Mouse (Mus musculus) lung, embryonic 15.5 days (tissue): ENCODE data around the gene Rps12-ps3. TPM values are rescaled to one million over a fixed set of nuclear protein-coding genes. Genes with fewer than 3 reads are reported as not detected.

Source experiments
- ATAC-seq: fragments of 200-750 bp; cut with Nextera tagmentation; 2 replicates; pipeline ENCODE4 v1.8.0; 2017; ENCODE audit warnings: moderate number of reproducible peaks, borderline replicate concordance; ENCODE audit not compliant: low FRiP score, low TSS enrichment; ENCODE audit errors: extremely low read depth
- H3K27ac ChIP-seq: fragments of 300-500 bp; sonication (generic); 2 replicates; pipeline ENCODE4 v1.5.1; 2015; ENCODE audit warnings: moderate library complexity, mild to moderate bottlenecking, inconsistent platforms
- H3K27me3 ChIP-seq: fragments of 300-500 bp; sonication (generic); 2 replicates; pipeline ENCODE4 v1.6.1; 2015; ENCODE audit warnings: inconsistent platforms
- H3K36me3 ChIP-seq: fragments of 300-500 bp; sonication (generic); 2 replicates; pipeline ENCODE4 v1.6.1; 2015; ENCODE audit warnings: inconsistent platforms
- H3K4me1 ChIP-seq: fragments of 300-500 bp; sonication (generic); 2 replicates; pipeline ENCODE4 v1.6.1; 2015; ENCODE audit warnings: inconsistent platforms
- H3K4me2 ChIP-seq: fragments of 300-500 bp; sonication (generic); 2 replicates; pipeline ENCODE4 v1.6.1; 2015; ENCODE audit warnings: inconsistent platforms, mild to moderate bottlenecking, moderate library complexity
- H3K4me3 ChIP-seq: fragments of 300-500 bp; sonication (generic); 2 replicates; pipeline ENCODE4 v1.5.1; 2015; ENCODE audit warnings: mild to moderate bottlenecking, inconsistent platforms
- H3K9ac ChIP-seq: fragments of 300-500 bp; sonication (generic); 2 replicates; pipeline ENCODE4 v1.6.1; 2015; ENCODE audit warnings: inconsistent platforms
- H3K9me3 ChIP-seq: fragments of 300-500 bp; sonication (generic); 2 replicates; pipeline ENCODE4 v1.6.1; 2016; ENCODE audit warnings: inconsistent platforms
- WGBS: fragments of 180-500 bp; shearing (Covaris S2); methylation state at CpG from one replicate; pipeline ENCODE4 v1.1.7; 2015; 5-methylcytosine and 5-hydroxymethylcytosine counted together
- polyA plus RNA-seq: library from polyadenylated mRNA; unstranded; fragments of >200 nt; fragmentation: Nextera tagmentation; extraction: Ambion mirVana; gene quantifications from 2 replicates; pipeline ENCODE4 v1.2.1, GENCODE M21; 2015

Rps12-ps3 gene
- 18.4 TPM in 2 replicates for polyA plus RNA-seq

GRCm38 (mm10) chr19:59321990-59322389 is at the start of gene Rps12-ps3:
TSS of gene Rps12-ps3 (plus strand) at chr19:59322290.
- H3K4me1 ChIP-seq, result no peaks in the 10 kb centered on the region
- H3K27me3 ChIP-seq, result no peaks in the 10 kb centered on the region
- no peak within 1 kb of the TSS for H3K27ac ChIP-seq
- no peak within 1 kb of the TSS for H3K4me2 ChIP-seq
- H3K4me3 ChIP-seq, result no peak within 1 kb of the TSS
- no peaks in the 10 kb centered on the region for H3K9me3 ChIP-seq
- no peaks in the 10 kb centered on the region for H3K36me3 ChIP-seq
- WGBS, result 97% methylated on average over 13 of the region's 14 CpGs
- H3K9ac ChIP-seq, result no peak within 1 kb of the TSS
- no peak for ATAC-seq

- ATAC-seq, result no peak
- H3K4me1 ChIP-seq, result no peaks in the 10 kb centered on the region
- H3K9ac ChIP-seq, result no peak overlapping the region
- no peaks in the 10 kb centered on the region for H3K27me3 ChIP-seq
- no peak overlapping the region for H3K4me3 ChIP-seq
- H3K4me2 ChIP-seq, result no peak overlapping the region
- H3K9me3 ChIP-seq, result no peaks in the 10 kb centered on the region
- no peaks in the 10 kb centered on the region for H3K36me3 ChIP-seq
- 81% methylated on average over 7 of the region's 7 CpGs for WGBS
- no peak overlapping the region for H3K27ac ChIP-seq
These were observed 48.9 kb upstream of the Rps12-ps3 start for GRCm38 (mm10) chr19:59273190-59273589.

DNA sequence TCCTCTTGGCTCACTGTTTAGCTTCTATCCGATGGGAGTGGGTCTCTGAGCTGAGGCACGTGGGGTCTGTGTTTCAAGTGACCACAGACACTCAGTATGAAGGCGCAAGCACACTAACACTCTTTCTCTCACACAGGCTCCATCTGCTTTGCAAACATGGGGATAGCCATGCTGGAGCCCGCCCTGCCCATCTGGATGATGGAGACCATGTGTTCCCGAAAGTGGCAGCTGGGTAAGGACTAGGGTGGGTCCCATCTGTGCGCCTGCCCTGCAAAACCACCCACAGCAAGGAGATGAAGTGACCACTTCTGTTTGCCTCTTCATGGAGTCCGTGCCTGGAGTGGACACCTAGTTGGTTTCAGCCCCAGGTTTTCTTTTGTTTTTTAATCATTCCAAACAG is 45.7 kb upstream of the Rps12-ps3 start:
- Histone ChIP-seq H3K9me3 (no peaks in the 10 kb centered on the region), H3K9ac (no peak overlapping the region), H3K4me3 (no peak overlapping the region), H3K27me3 (no peaks in the 10 kb centered on the region), H3K4me2 (no peak overlapping the region), H3K27ac (no peak overlapping the region), H3K4me1 (no peaks in the 10 kb centered on the region), H3K36me3 (no peaks in the 10 kb centered on the region)
- WGBS, result 83% methylated on average over 7 of the region's 7 CpGs
- no peak for ATAC-seq

GRCm38 (mm10) chr19:59280841-59281240 is 41.2 kb upstream of the Rps12-ps3 start:
- Histone ChIP-seq H3K4me2 (no peak overlapping the region), H3K4me1 (no peaks in the 10 kb centered on the region), H3K27ac (no peak overlapping the region), H3K9me3 (no peaks in the 10 kb centered on the region), H3K4me3 (no peak overlapping the region), H3K36me3 (no peaks in the 10 kb centered on the region), H3K27me3 (no peaks in the 10 kb centered on the region), H3K9ac (no peak overlapping the region)
- ATAC-seq, result no peak

GRCm38 (mm10) chr19:59282001-59282400 is 40.1 kb upstream of the Rps12-ps3 start:
- WGBS, result 72% methylated on average over 3 of the region's 3 CpGs

GRCm38 (mm10) chr19:59289042-59289441 is 33.0 kb upstream of the Rps12-ps3 start:
- no peak overlapping the region for H3K4me3 ChIP-seq
- H3K4me2 ChIP-seq, result no peak overlapping the region
- no peak overlapping the region for H3K9ac ChIP-seq
- no peaks in the 10 kb centered on the region for H3K36me3 ChIP-seq
- ATAC-seq, result no peak
- H3K4me1 ChIP-seq, result no peaks in the 10 kb centered on the region
- H3K9me3 ChIP-seq, result no peaks in the 10 kb centered on the region
- no peaks in the 10 kb centered on the region for H3K27me3 ChIP-seq
- no peak overlapping the region for H3K27ac ChIP-seq

More at GRCm38 (mm10) chr19:59282001-59282400, 40.1 kb upstream of the Rps12-ps3 start:
- Histone ChIP-seq H3K27me3 (no peaks in the 10 kb centered on the region), H3K4me2 (no peak overlapping the region), H3K36me3 (no peaks in the 10 kb centered on the region), H3K4me3 (no peak overlapping the region), H3K9me3 (no peaks in the 10 kb centered on the region), H3K27ac (no peak overlapping the region), H3K9ac (no peak overlapping the region), H3K4me1 (no peaks in the 10 kb centered on the region)
- ATAC-seq, result no peak

- Histone ChIP-seq H3K27me3 (no peaks in the 10 kb centered on the region), H3K4me3 (no peak overlapping the region), H3K4me1 (no peaks in the 10 kb centered on the region), H3K27ac (no peak overlapping the region), H3K9ac (no peak overlapping the region), H3K4me2 (no peak overlapping the region), H3K9me3 (no peaks in the 10 kb centered on the region), H3K36me3 (no peaks in the 10 kb centered on the region)
- WGBS, result 81% methylated on average over 6 of the region's 6 CpGs
- ATAC-seq, result no peak
These were observed 32.3 kb upstream of the Rps12-ps3 start for GRCm38 (mm10) chr19:59289811-59290210.

DNA sequence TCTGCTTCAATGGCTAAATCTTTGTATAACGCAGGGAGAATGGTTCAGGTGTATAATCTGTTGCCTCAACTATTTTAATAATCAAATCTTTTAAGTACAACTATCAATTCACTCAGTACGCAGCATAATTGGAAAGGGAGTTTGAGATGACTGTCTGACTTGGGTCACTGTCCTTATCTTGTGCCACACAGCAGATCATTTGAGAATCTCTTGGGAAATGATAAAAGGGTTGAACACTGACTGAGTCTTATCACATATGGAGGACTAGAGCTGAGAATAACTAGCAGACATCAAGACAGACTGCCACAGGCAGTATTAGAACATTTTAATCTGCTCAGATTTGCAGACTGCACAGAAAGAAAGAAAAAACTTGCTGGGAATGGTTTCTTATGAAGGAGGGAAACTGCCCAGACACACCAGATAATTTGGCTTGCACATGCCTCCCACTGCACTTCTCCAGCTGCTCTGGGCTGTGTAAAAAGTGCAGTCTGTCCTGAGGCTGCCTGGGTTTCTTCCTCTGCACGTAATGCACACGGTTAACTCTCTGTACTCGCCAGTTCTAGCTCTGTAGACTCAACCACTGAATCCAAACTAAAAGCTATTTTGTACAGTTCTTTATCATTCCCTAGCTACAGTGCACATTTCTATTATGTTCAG is 29.8 kb upstream of the Rps12-ps3 start:
- Histone ChIP-seq H3K4me3 (no peak overlapping the region), H3K27ac (no peak overlapping the region), H3K4me2 (no peak overlapping the region), H3K9ac (no peak overlapping the region), H3K4me1 (no peaks in the 10 kb centered on the region), H3K36me3 (no peaks in the 10 kb centered on the region), H3K27me3 (no peaks in the 10 kb centered on the region), H3K9me3 (no peaks in the 10 kb centered on the region)
- 82% methylated on average over 5 of the region's 5 CpGs for WGBS
- ATAC-seq, result no peak

GRCm38 (mm10) chr19:59315308-59315707 is 6.8 kb upstream of the Rps12-ps3 start:
- Histone ChIP-seq H3K9ac (no peak overlapping the region), H3K4me2 (no peak overlapping the region), H3K27me3 (no peaks in the 10 kb centered on the region), H3K4me3 (no peak overlapping the region), H3K9me3 (no peaks in the 10 kb centered on the region), H3K4me1 (no peaks in the 10 kb centered on the region), H3K27ac (no peak overlapping the region), H3K36me3 (no peaks in the 10 kb centered on the region)
- no peak for ATAC-seq

DNA sequence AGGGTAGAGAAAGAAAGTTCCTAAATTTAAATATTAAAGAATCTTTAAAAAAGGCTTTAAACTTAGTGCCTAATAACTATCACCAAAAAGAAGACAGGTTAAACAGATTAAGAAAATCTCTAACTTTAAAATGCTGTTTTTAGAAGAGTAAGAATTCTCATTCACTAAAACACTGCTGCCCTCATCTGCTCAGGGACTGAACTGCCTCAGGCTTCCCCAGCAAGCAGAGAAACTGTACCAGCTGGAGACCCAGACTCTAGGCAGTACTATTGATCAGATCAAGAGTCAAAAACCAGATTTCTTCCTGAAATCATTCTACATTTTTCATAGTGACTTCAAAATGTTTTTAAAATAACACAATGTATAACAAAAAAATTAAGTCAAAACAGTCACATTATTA is 5.5 kb upstream of the Rps12-ps3 start:
- Histone ChIP-seq H3K27me3 (no peaks in the 10 kb centered on the region), H3K4me3 (no peak overlapping the region), H3K9me3 (no peaks in the 10 kb centered on the region), H3K27ac (no peak overlapping the region), H3K36me3 (no peaks in the 10 kb centered on the region), H3K4me1 (no peaks in the 10 kb centered on the region), H3K4me2 (no peak overlapping the region), H3K9ac (no peak overlapping the region)
- no peak for ATAC-seq

- no peaks in the 10 kb centered on the region for H3K9me3 ChIP-seq
- no peak overlapping the region for H3K9ac ChIP-seq
- no peak for ATAC-seq
These were observed 8.7 kb downstream of the Rps12-ps3 start for GRCm38 (mm10) chr19:59330816-59331225.

GRCm38 (mm10) chr19:59336655-59337054 is 14.6 kb downstream of the Rps12-ps3 start:
- H3K4me2 ChIP-seq, result no peak overlapping the region
- no peak for ATAC-seq
- peaks cover 7% of the 10 kb centered on the region for H3K4me1 ChIP-seq
- 87% methylated on average over 1 of the region's 1 CpGs for WGBS
- 0 out of 2 replicates have a peak, but pooled peaks cover 5% of the 10 kb centered on the region for H3K36me3 ChIP-seq
- H3K9ac ChIP-seq, result no peak overlapping the region
- no peaks in the 10 kb centered on the region for H3K27me3 ChIP-seq
- no peak overlapping the region for H3K27ac ChIP-seq
- no peaks in the 10 kb centered on the region for H3K9me3 ChIP-seq
- H3K4me3 ChIP-seq, result no peak overlapping the region

More at GRCm38 (mm10) chr19:59330816-59331225, 8.7 kb downstream of the Rps12-ps3 start:
- no peak overlapping the region for H3K4me2 ChIP-seq
- H3K27ac ChIP-seq, result no peak overlapping the region
- no peaks in the 10 kb centered on the region for H3K36me3 ChIP-seq
- no peak overlapping the region for H3K4me3 ChIP-seq
- H3K4me1 ChIP-seq, result no peaks in the 10 kb centered on the region
- H3K27me3 ChIP-seq, result no peaks in the 10 kb centered on the region
